ENCODE assay signal across 20 mouse cellular contexts in the genomic region with DNA sequence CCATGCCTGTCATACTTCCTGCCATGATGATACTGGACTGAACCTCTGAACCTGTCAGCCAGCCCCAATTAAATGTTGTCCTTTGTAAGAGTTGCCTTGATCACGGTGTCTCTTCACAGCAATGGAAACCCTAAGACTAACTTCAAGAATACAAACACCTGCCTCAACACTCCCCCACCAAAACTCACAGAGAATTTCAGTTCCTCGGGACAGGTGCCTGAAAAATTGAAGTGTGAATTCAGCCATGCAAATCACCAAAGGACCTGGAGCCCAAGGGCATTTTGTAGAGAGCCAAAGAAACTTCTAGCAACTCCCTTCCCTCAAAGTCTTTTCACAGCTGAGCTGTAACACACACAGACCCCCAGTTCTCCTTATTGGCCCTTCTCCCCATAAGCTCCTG. TPM values are rescaled to one million over a fixed set of nuclear protein-coding genes. Genes with fewer than 3 reads are reported as not detected.
A peak's percentile ranks its signal among the peaks of the same experiment; 100 is the strongest.
DNase-seq lines count a peak whose midpoint lies in the region; ATAC-seq and TF ChIP-seq lines count a peak whose summit lies in the region.
"Had no signal": no experiment of that assay in that cellular context is flagged by ENCODE, and none has a peak within 500 bp of the region (broad histone marks: within the 10 kb centered on the region; RNA-seq: fewer than 3 reads in every experiment).

No protein-coding gene starts in this region.

- H3K4me2 ChIP-seq in heart, embryonic 12.5 days: no peak overlapping the region
- H3K4me2 ChIP-seq in kidney, embryonic 16.5 days (replicated peaks; ENCODE audit: low read depth, low read length): no peak overlapping the region
- H3K4me2 ChIP-seq: embryonic facial prominence, embryonic 15.5 days; heart, embryonic 15.5 days; hindbrain, embryonic 14.5 days had no signal

- intact Hi-C loops in heart, postnatal 14 days (cut with DNase I): no loop called here

- peaks cover 20% of the 10 kb centered on the region for H3K36me3 ChIP-seq in heart, embryonic 12.5 days
- no peaks in the 10 kb centered on the region for H3K36me3 ChIP-seq in kidney, embryonic 16.5 days (ENCODE audit: insufficient read depth, low read length)
- no peaks in the 10 kb centered on the region for H3K36me3 ChIP-seq in small intestine, adult 2 months (ENCODE audit: control insufficient read depth, insufficient read depth, low read length)
- H3K36me3 ChIP-seq: embryonic facial prominence, embryonic 15.5 days; forebrain, embryonic 10.5 days; G1E; heart, embryonic 15.5 days; hindbrain, embryonic 10.5 days had no signal

- H3K4me3 ChIP-seq in heart, embryonic 12.5 days: no peak overlapping the region
- H3K4me3 ChIP-seq in kidney, embryonic 16.5 days (ENCODE audit: low read length): no peak overlapping the region
- H3K4me3 ChIP-seq in small intestine, adult 2 months (ENCODE audit: low read depth, low read length): no peak overlapping the region
- H3K4me3 ChIP-seq: embryonic facial prominence, embryonic 15.5 days; erythroblast, embryonic 14.5 days; forebrain, embryonic 10.5 days; heart, embryonic 15.5 days; hindbrain, embryonic 10.5 days had no signal

- TF ChIP-seq CTCF in small intestine, adult 2 months (IDR thresholded peaks at IDR 0.05; ENCODE audit: extremely low read depth, insufficient read length, insufficient replicate concordance, low read depth, low read length): no peak

- ATAC-seq in heart, embryonic 12.5 days (ENCODE audit: insufficient number of reproducible peaks, low FRiP score): no peak
- ATAC-seq in kidney, embryonic 16.5 days (ENCODE audit: low FRiP score, low TSS enrichment): no peak
- ATAC-seq: forebrain, embryonic 14.5 days had no signal

- H3K4me1 ChIP-seq in heart, embryonic 12.5 days (replicated peaks): peaks cover 98% of the 10 kb centered on the region
- peaks cover 80% of the 10 kb centered on the region for H3K4me1 ChIP-seq in kidney, embryonic 16.5 days (ENCODE audit: insufficient read depth, low read length)
- H3K4me1 ChIP-seq in small intestine, adult 2 months (ENCODE audit: control insufficient read depth, insufficient read depth, insufficient read length, low read length): peaks cover 49% of the 10 kb centered on the region; the same call in 1 of the 2 replicates

- no peaks in the 10 kb centered on the region for H3K9me3 ChIP-seq in heart, embryonic 12.5 days (replicated peaks)
- H3K9me3 ChIP-seq in kidney, embryonic 16.5 days (ENCODE audit: low read length): no peaks in the 10 kb centered on the region
- H3K9me3 ChIP-seq: embryonic facial prominence, embryonic 15.5 days; forebrain, embryonic 10.5 days; heart, embryonic 15.5 days; hindbrain, embryonic 10.5 days had no signal

- no peaks in the 10 kb centered on the region for H3K27me3 ChIP-seq in heart, embryonic 12.5 days (replicated peaks)
- H3K27me3 ChIP-seq in kidney, embryonic 16.5 days (ENCODE audit: insufficient read depth, low read length): no peaks in the 10 kb centered on the region
- H3K27me3 ChIP-seq in small intestine, adult 2 months (ENCODE audit: control insufficient read depth, insufficient read depth, low read length): no peaks in the 10 kb centered on the region
- H3K27me3 ChIP-seq: embryonic facial prominence, embryonic 15.5 days; heart, embryonic 15.5 days had no signal

- no peak for DNase-seq in heart, postnatal 14 days
- DNase-seq in kidney, postnatal 36 days: no peak
- DNase-seq in A20 (ENCODE audit: low read depth, low spot score): peak; percentile 39
- DNase-seq in lung, postnatal 25 days (ENCODE audit: low spot score): no peak
- DNase-seq: adrenal gland, adult 8-10 months; adrenal gland, postnatal 36 days; cerebellum, adult 2 months; cerebellum, postnatal 14 days; embryo, embryonic 11 days had no signal

- no peak for TF ChIP-seq POLR2A in small intestine, adult 2 months (IDR thresholded peaks at IDR 0.05; ENCODE audit: low read depth, low read length)

- no peak overlapping the region for H3K9ac ChIP-seq in heart, embryonic 12.5 days
- H3K9ac ChIP-seq in kidney, embryonic 16.5 days (replicated peaks; ENCODE audit: low read length): no peak overlapping the region
- H3K9ac ChIP-seq: embryonic facial prominence, embryonic 15.5 days; heart, embryonic 15.5 days; hindbrain, embryonic 14.5 days had no signal

- WGBS in heart, embryonic 12.5 days: 79% methylated on average over 2 of the region's 2 CpGs
- 47% methylated on average over 2 of the region's 2 CpGs for WGBS in kidney, embryonic 16.5 days
- 83% methylated on average over 2 of the region's 2 CpGs for WGBS in small intestine, adult 2 months

- peak overlapping the region; percentile 20; the same call in 1 of the 2 replicates for H3K27ac ChIP-seq in heart, embryonic 12.5 days (ENCODE audit: poor library complexity, severe bottlenecking)
- peak overlapping the region; percentile 0; the same call in 1 of the 2 replicates for H3K27ac ChIP-seq in kidney, embryonic 16.5 days (ENCODE audit: low read length)
- H3K27ac ChIP-seq in small intestine, adult 2 months (ENCODE audit: insufficient read depth, low read depth, low read length): peak overlapping the region; percentile 54
- H3K27ac ChIP-seq: embryonic facial prominence, embryonic 15.5 days; forebrain, embryonic 10.5 days; hindbrain, embryonic 10.5 days; hindbrain, embryonic 14.5 days had no signal

RNA-seq across cellular contexts. Expression of gene Creb3l2, which starts 15.3 kb away (rescaled TPM):
- 49.4 and 52.2 TPM in 2 replicates for polyA plus RNA-seq in heart, embryonic 12.5 days (2016; fragmentation: Nextera tagmentation; extraction: Ambion mirVana)
- total RNA-seq in heart, postnatal 14 days (2021): 10 to 100 TPM; 27.4 to 29.5 TPM
- 31.7 and 34.9 TPM in 2 replicates for polyA plus RNA-seq in kidney, embryonic 16.5 days (2015; fragmentation: Nextera tagmentation; extraction: Ambion mirVana)
- polyA plus RNA-seq in small intestine, adult 2 months (2012; rRNA removed): 8.8 and 30.5 TPM in 2 replicates
- polyA plus RNA-seq: G1E had no signal

Comparison
In these comparisons a context has a peak if more than half of its experiments do, and no peak if none do; other contexts are left out.
1. H3K27ac ChIP-seq: peak in every context shown above with its lines; median percentile 54 in small intestine, adult 2 months; 20 in heart, embryonic 12.5 days; 0 in kidney, embryonic 16.5 days.